Mouse (Mus musculus): Measurements from ENCODE around the gene Sept9. TPM values are rescaled to one million over a fixed set of nuclear protein-coding genes. Genes with fewer than 3 reads are reported as not detected.

Sept9 gene
- polyA plus RNA-seq, 1 experiment from 2014 or later: 126 TPM

DNA sequence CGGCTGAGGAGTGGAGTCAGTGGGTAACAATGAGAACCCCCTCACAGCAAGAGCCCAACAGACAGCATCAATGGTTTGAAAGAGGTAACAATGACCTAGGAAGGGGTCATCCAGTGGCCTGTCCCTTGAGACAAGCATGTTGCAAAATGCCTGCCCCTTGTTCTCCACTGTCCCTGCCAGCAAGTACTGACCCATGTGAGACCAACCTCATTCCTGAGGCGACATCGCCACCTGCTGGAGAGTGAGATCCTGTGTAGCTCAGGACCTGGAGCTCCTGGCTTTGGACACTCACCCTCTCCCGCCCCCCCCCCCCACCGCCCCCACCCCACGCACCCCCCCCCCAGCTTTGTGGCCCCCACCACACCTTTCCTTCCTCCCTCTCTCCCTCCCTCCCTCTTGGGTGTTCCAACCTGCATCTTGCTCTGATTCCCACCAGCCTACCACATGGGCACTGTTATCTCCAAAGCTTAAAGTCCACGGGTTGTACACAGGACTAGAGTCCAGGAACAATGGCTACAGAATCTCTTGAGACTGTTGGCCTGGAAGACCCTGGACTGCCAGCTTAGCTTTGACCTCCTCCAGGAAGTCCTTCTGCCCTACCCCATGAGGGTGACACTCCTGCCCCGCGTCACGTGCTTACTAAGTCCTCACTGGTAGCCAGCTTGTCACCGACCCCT, 22.0 kb upstream of the Sept9 start:
- H3K27me3 ChIP-seq: no peaks in the 10 kb centered on the region
- no peak overlapping the region for H3K9ac ChIP-seq
- H3K4me1 ChIP-seq: peaks cover 33% of the 10 kb centered on the region
- 50% methylated on average over 10 of the region's 11 CpGs for WGBS
- H3K4me2 ChIP-seq: no peak overlapping the region
- H3K27ac ChIP-seq: no peak overlapping the region
- peak; percentile 53 for ATAC-seq (replicated peaks; ENCODE audit: low FRiP score)
- H3K9me3 ChIP-seq (replicated peaks): peaks cover 8% of the 10 kb centered on the region; the same call in 1 of the 2 replicates
- no peaks in the 10 kb centered on the region for H3K36me3 ChIP-seq
- no peak overlapping the region for H3K4me3 ChIP-seq (replicated peaks)

DNA sequence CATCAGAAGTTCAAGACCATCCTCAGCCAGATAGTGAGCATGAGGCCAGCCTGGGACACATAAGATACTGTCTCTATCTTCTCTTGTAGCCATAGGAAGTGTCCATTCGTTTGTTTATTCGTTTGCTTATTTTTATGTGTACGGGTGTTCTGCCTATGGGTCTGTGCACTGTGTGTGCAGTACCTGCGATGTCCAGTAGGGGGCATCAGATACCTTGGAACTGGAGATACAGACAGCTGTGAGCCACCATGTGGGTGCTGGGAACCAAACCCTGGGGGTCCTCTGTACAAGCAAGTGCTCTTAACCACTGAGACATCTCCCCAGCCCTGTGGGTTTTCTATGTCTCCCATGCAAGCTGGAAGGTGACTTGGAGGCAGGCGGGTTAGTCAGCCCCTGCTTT, 19.6 kb upstream of the Sept9 start:
- Histone ChIP-seq H3K9ac (no peak overlapping the region), H3K36me3 (no peaks in the 10 kb centered on the region), H3K4me1 (peaks cover 27% of the 10 kb centered on the region), H3K4me3 (replicated peaks) (no peak overlapping the region), H3K27me3 (no peaks in the 10 kb centered on the region), H3K9me3 (replicated peaks) (peaks cover 8% of the 10 kb centered on the region; the same call in 1 of the 2 replicates), H3K27ac (no peak overlapping the region), H3K4me2 (no peak overlapping the region)
- ATAC-seq (replicated peaks; ENCODE audit: low FRiP score): no peak
- 84% methylated on average over 5 of the region's 5 CpGs for WGBS

DNA sequence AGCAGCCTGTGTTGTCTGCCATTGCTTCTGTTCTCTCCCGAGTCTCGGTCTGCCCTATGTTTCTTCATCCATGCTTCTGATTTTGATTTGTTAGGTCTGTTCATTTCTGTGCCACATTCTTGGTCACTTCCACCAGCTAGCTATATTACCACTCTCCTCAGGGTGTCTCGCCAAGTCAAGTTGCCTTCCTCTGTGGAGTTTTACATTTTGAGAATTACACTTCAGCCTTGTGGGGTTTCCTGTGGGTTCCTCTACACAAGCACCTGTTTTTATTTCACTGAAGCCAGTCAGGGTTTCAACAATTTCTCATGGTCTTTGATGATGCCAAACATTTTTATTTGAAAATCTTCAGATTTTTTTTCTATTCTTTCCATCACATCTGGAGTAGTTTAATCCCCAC, 16.7 kb upstream of the Sept9 start:
- H3K4me3 ChIP-seq (replicated peaks): no peak overlapping the region
- H3K36me3 ChIP-seq: no peaks in the 10 kb centered on the region
- peaks cover 8% of the 10 kb centered on the region; the same call in 1 of the 2 replicates for H3K9me3 ChIP-seq (replicated peaks)

DNA sequence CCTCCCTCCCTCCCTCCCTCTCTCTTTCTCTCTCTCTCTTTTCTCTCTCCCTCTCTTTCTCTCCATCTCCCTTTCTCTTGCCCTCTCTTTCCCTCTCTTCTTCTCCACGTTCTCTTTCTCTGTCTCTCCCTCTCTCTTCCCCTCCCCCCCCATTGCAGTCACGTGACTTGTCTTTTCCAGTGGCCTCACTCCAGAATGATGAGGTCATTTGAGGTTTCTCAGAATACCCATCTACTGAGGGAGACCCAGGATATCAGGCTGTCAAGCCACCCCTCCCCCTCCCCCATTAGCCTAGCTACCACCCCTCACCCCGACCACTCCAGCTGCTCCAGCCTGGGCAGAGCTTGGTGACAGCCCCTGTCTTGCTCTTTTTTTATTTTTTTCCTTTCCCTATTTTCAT, 16.2 kb upstream of the Sept9 start:
- Histone ChIP-seq H3K36me3 (no peaks in the 10 kb centered on the region), H3K4me3 (replicated peaks) (no peak overlapping the region), H3K4me1 (peaks cover 28% of the 10 kb centered on the region), H3K9ac (no peak overlapping the region), H3K9me3 (replicated peaks) (peaks cover 8% of the 10 kb centered on the region; the same call in 1 of the 2 replicates), H3K27me3 (no peaks in the 10 kb centered on the region), H3K27ac (no peak overlapping the region), H3K4me2 (no peak overlapping the region)
- 83% methylated on average over 3 of the region's 3 CpGs for WGBS
- no peak for ATAC-seq (replicated peaks; ENCODE audit: low FRiP score)

More for the DNA sequence above, 16.7 kb upstream of the Sept9 start:
- H3K4me1 ChIP-seq: peaks cover 28% of the 10 kb centered on the region
- H3K4me2 ChIP-seq: no peak overlapping the region
- H3K9ac ChIP-seq: no peak overlapping the region
- 93% methylated on average over 3 of the region's 3 CpGs for WGBS
- H3K27me3 ChIP-seq: no peaks in the 10 kb centered on the region
- no peak overlapping the region for H3K27ac ChIP-seq
- ATAC-seq (replicated peaks; ENCODE audit: low FRiP score): no peak

DNA sequence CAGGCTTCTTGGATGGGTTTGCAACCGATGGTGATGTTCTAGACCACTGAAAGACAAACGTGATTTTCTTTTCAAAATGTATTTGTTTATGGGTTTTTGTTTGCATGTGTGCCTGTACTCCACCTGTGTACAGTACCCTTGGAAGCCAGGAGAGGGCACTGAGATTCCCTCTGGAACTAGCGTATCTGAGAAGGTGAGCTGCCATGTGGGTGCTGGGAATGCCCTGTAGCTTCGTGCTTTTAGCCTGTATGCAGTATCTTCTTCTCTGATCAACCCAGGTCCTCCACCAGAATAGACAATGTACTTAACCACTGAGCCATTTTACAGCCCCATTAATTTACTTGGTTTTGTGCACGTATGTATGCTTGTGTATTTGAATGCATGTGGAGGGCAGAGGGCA, 15.6 kb upstream of the Sept9 start:
- WGBS: 77% methylated on average over 5 of the region's 5 CpGs
- no peaks in the 10 kb centered on the region for H3K36me3 ChIP-seq
- no peak for ATAC-seq (replicated peaks; ENCODE audit: low FRiP score)
- H3K4me1 ChIP-seq: peaks cover 28% of the 10 kb centered on the region
- H3K4me2 ChIP-seq: no peak overlapping the region
- no peak overlapping the region for H3K9ac ChIP-seq
- no peak overlapping the region for H3K4me3 ChIP-seq (replicated peaks)
- peak overlapping the region; percentile 94; the same call in 1 of the 2 replicates for H3K27ac ChIP-seq
- no peaks in the 10 kb centered on the region for H3K27me3 ChIP-seq
- peaks cover 8% of the 10 kb centered on the region; the same call in 1 of the 2 replicates for H3K9me3 ChIP-seq (replicated peaks)

DNA sequence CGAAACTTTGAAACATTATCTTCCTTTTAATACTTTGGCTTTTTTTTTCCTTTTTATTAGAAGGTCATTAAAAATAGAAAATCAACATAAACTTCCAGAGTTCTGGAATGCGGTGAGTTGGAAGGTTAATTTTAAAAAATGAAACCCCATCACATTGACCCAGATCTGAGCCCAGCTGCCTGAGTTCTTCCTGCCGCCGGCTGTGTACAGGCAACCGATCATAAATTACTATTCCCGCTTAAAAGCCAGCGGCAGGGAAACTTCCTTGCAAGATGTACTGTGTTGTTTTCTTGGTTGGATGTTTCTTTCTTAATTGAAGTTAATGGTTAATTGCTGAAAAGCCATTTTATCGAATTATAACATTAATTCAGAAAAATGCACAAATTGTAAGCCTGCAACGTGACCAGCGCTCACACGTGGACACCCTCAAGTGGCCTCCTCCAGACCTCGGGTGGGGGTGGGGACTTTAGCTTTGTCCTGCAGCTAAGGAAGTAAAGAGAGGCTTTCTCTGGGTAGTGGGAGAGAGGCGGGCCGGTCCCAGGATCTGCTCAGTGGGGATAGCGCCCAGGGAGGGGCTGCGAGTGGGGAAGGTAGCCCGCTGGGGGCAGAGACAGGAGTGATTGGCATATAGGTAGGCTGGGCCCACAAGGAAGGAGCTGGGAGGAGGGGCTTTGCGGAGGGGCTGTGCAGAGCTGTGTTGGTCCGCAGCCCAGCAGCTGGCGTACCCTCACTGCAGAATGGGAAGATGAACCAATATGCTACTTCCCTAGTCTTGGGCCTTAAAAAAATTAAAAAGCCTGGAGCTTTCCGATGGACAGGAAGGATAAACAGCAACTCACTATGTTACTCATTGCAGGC, 14.2 kb upstream of the Sept9 start:
- ATAC-seq (replicated peaks; ENCODE audit: low FRiP score): peak; percentile 73
- H3K4me2 ChIP-seq: peak overlapping the region; percentile 47
- H3K4me3 ChIP-seq (replicated peaks): no peak overlapping the region
- WGBS: 17% methylated on average over 21 of the region's 21 CpGs
- no peaks in the 10 kb centered on the region for H3K36me3 ChIP-seq
- H3K9ac ChIP-seq: 0 out of 2 replicates have a peak overlapping the region, but pooled peaks have one; percentile 29
- peaks cover 8% of the 10 kb centered on the region; the same call in 1 of the 2 replicates for H3K9me3 ChIP-seq (replicated peaks)
- peaks cover 28% of the 10 kb centered on the region for H3K4me1 ChIP-seq
- H3K27ac ChIP-seq: peak overlapping the region; percentile 94
- H3K27me3 ChIP-seq: no peaks in the 10 kb centered on the region

DNA sequence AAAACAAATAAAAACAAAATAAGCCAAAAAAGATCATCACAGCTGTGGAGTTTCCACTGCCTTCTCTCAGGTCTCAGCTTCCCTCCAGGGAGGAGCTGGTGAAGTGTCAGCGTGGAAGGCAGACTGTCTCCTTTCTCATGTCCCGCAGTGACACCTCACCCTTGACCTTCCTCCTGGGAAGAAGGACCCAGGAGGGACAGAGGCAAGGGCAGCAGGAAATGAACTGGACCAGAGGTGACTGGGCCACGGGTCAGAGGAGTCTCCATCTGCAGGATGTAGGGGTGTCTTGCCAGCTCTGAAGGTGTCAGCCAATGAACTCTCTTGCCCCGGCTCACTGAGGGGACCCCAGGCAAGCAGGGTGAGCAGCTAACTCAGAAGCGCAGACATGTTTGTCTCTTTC, 7.9 kb upstream of the Sept9 start:
- Histone ChIP-seq H3K9ac (no peak overlapping the region), H3K27ac (no peak overlapping the region), H3K4me2 (no peak overlapping the region), H3K9me3 (replicated peaks) (no peaks in the 10 kb centered on the region), H3K27me3 (no peaks in the 10 kb centered on the region), H3K36me3 (no peaks in the 10 kb centered on the region), H3K4me1 (peaks cover 13% of the 10 kb centered on the region; the same call in 1 of the 2 replicates), H3K4me3 (replicated peaks) (no peak overlapping the region)
- ATAC-seq (replicated peaks; ENCODE audit: low FRiP score): no peak
- 40% methylated on average over 5 of the region's 5 CpGs for WGBS

DNA sequence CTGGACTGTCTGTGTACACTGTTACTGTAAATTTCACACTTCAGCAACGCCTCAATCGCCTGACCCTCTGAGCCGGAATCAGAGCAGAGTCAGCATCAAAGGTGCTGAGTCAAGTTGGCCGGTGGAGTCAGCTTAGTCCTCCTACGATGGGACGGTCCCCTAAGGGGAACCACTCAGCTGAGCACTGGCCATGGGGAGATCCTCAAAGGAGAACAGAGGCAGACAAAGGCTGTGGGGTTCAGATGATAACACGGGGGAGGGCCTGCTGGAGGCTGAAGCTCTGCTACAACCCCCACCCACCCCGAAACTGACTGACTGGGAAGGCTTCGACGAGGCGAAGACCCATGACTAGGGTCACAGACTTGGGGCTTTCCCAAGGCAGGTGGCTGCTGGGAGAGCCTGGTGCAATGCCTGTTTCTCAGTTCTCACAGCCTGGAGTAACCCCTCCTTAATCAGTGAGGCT, 5.0 kb upstream of the Sept9 start:
- 0 out of 2 replicates have a peak, but pooled peaks have one; percentile 12 for ATAC-seq (replicated peaks; ENCODE audit: low FRiP score)
- Histone ChIP-seq H3K4me2 (no peak overlapping the region), H3K4me1 (peaks cover 11% of the 10 kb centered on the region), H3K27me3 (peaks cover 8% of the 10 kb centered on the region), H3K9me3 (replicated peaks) (no peaks in the 10 kb centered on the region), H3K4me3 (replicated peaks) (no peak overlapping the region), H3K27ac (no peak overlapping the region), H3K36me3 (no peaks in the 10 kb centered on the region), H3K9ac (no peak overlapping the region)
- WGBS: 53% methylated on average over 11 of the region's 11 CpGs

DNA sequence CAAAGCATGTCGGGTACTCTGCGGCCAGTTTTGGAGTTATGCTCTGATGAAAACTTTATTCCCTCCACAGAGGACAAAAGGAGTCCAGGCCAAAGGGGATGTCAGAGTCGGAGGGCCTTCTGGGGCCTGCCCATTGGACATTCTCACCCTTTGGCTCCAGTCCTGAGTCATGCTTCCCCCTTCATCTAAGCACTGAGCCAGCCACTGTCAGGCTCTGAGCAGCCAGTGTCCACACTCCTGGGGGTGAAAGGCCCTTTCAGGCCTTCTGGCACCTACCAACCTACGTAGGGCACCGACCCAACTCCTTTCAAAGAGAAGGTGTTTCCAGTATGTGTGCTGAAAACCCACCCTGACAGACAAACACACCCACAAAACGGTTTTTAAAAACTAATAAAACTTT, 3.8 kb upstream of the Sept9 start:
- no peak overlapping the region for H3K4me3 ChIP-seq (replicated peaks)
- H3K9ac ChIP-seq: no peak overlapping the region
- no peaks in the 10 kb centered on the region for H3K9me3 ChIP-seq (replicated peaks)
- H3K36me3 ChIP-seq: no peaks in the 10 kb centered on the region
- H3K27me3 ChIP-seq: peaks cover 11% of the 10 kb centered on the region
- no peak overlapping the region for H3K27ac ChIP-seq
- ATAC-seq (replicated peaks; ENCODE audit: low FRiP score): no peak
- H3K4me1 ChIP-seq: peaks cover 22% of the 10 kb centered on the region
- H3K4me2 ChIP-seq: no peak overlapping the region
- 87% methylated on average over 6 of the region's 6 CpGs for WGBS

DNA sequence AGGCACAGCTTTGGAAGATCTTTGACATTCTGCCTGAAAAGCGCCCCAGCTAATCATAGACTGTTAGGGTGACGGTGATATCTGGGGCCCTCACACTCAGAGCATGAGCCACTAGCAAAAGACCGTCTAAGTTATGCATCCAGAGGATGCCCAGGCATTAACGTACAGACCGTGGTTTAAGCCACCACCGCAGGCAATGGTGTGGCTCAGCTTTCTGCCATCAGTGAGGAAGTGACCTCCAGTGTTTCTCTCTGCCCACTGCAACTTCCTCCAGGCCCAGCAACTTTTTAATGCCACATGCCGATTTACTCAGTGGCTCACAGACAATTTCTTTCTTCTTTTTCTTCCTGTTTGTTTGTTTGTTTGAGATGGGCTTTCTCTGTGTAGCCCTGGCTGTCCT, 2.8 kb upstream of the Sept9 start:
- H3K4me3 ChIP-seq (replicated peaks): no peak overlapping the region
- H3K27me3 ChIP-seq: peaks cover 19% of the 10 kb centered on the region
- ATAC-seq (replicated peaks; ENCODE audit: low FRiP score): no peak
- 88% methylated on average over 7 of the region's 7 CpGs for WGBS
- no peak overlapping the region for H3K4me2 ChIP-seq
- no peaks in the 10 kb centered on the region for H3K36me3 ChIP-seq
- peaks cover 27% of the 10 kb centered on the region for H3K4me1 ChIP-seq
- H3K9me3 ChIP-seq (replicated peaks): no peaks in the 10 kb centered on the region
- no peak overlapping the region for H3K27ac ChIP-seq
- no peak overlapping the region for H3K9ac ChIP-seq

DNA sequence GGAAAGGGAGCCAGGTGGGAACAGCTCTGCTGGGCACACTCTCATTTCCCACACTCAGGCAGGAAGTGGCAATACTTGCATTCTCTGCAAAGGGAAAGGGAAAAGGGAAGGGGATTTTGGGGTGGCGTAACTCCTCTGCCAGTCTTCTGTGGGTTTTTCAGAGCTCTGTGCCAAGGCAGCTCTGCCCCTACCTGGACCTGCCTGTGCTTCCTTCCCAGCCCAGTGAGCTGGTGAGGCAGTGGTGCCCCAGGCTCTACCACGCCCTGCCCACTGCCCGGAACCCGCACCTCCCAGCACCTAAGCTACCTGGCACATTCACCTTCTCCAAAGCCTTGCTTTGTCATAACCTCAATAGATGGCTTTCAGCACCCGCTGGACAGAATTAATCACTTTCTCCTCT, 1.3 kb upstream of the Sept9 start:
- Histone ChIP-seq H3K9me3 (replicated peaks) (no peaks in the 10 kb centered on the region), H3K4me1 (peaks cover 37% of the 10 kb centered on the region), H3K36me3 (no peaks in the 10 kb centered on the region), H3K9ac (no peak overlapping the region), H3K27me3 (peaks cover 24% of the 10 kb centered on the region), H3K27ac (no peak overlapping the region), H3K4me3 (replicated peaks) (no peak overlapping the region), H3K4me2 (no peak overlapping the region)
- ATAC-seq (replicated peaks; ENCODE audit: low FRiP score): no peak
- WGBS: 77% methylated on average over 5 of the region's 5 CpGs

DNA sequence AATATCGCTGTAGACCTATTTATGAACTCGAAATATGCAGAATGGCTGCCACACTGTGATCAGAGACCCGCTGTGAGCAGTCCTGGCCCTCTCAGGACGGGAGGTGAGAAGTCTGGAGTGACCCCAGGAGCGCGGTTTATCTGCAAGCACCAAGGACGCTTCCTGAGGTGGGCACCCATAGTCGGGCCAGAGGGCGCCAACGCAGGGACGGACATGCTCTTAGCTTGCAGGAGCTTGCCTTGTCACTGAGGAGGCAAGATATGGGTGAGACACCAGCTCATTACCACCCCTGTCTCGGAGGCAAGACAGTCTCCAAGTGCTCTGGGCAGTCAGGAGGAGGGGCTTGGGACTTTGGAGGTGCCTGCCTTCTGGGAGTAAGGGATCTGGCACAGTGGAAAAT, 2.4 kb downstream of the Sept9 start:
- WGBS: 87% methylated on average over 12 of the region's 12 CpGs
- H3K9ac ChIP-seq: no peak overlapping the region
- no peak overlapping the region for H3K4me3 ChIP-seq (replicated peaks)
- H3K27ac ChIP-seq: no peak overlapping the region
- no peak for ATAC-seq (replicated peaks; ENCODE audit: low FRiP score)
- no peaks in the 10 kb centered on the region for H3K36me3 ChIP-seq
- peaks cover 63% of the 10 kb centered on the region for H3K4me1 ChIP-seq
- no peaks in the 10 kb centered on the region for H3K9me3 ChIP-seq (replicated peaks)
- H3K4me2 ChIP-seq: no peak overlapping the region
- peaks cover 24% of the 10 kb centered on the region for H3K27me3 ChIP-seq

Measured in kidney, embryonic 15.5 days (tissue).